Mouse (Mus musculus): ENCODE data around the gene Prkci. TPM values are rescaled to one million over a fixed set of nuclear protein-coding genes. Genes with fewer than 3 reads are reported as not detected.

Gene Prkci
- polyA plus RNA-seq (2012; rRNA removed) (44.9 and 45.5 TPM in 2 replicates), polyA plus RNA-seq (2014; fragmentation: Nextera tagmentation; extraction: Ambion mirVana) (45.3 and 53.4 TPM in 2 replicates)

DNA sequence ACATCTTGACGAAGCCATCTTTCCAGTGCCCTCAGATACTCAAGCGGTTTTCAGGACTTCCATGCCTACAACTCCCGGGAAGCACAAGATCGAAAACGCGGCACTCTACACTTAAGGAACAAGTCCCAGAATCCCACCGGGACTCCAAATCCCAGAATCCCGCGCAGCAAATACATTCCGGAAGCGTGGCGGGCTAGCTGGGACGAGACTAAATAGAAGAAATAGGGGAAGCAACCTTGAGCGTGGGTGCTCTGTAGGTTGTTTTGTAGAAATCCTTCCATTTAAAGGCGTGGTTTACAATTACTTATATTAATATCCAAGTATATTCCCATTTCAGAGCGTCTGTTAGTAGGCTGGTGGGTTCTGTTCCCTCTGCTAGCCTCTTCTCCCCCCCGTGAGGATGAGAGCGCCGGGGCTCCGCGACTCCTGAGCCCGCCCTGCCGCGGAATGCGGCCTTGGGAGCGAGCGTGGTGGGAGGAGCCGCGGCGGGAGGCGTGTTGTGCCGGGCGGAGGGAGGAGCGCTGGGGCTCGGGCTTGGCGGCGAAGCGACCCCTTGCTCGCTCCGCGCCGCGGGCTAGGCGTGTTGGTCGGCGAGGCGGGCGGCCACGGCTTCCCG is at the start of gene Prkci:
TSS of gene Prkci (plus strand) at position 465 of the 616 bp plus-strand sequence.
- peak within 1 kb of the TSS; percentile 85 for H3K9ac ChIP-seq (ENCODE audit: low read depth, low read length, severe bottlenecking)
- ATAC-seq (ENCODE audit: low FRiP score, low read depth) (peak; percentile 98), DNase-seq (ENCODE audit: low spot score) (peak; percentile 98)
- peaks cover 28% of the 10 kb centered on the region for H3K4me1 ChIP-seq (ENCODE audit: control insufficient read depth, insufficient read depth, low read length)
- no peaks in the 10 kb centered on the region for H3K27me3 ChIP-seq (ENCODE audit: control insufficient read depth, insufficient read depth, low read length)
- H3K4me2 ChIP-seq (replicated peaks; ENCODE audit: low read depth, low read length, severe bottlenecking) = peak within 1 kb of the TSS; percentile 72
- no peaks in the 10 kb centered on the region for H3K9me3 ChIP-seq (ENCODE audit: control insufficient read depth, low read length)
- H3K27ac ChIP-seq (replicated peaks; ENCODE audit: low read depth, low read length) = peak within 1 kb of the TSS; percentile 79
- no peaks in the 10 kb centered on the region for H3K36me3 ChIP-seq (ENCODE audit: control insufficient read depth, insufficient read depth, low read length)
- peak within 1 kb of the TSS; percentile 91 for H3K4me3 ChIP-seq (replicated peaks; ENCODE audit: low read length)
- peak; percentile 77; the same call in 1 of the 2 replicates for TF ChIP-seq POLR2A (IDR thresholded peaks at IDR 0.05; ENCODE audit: borderline replicate concordance, extremely low read depth, insufficient read depth, insufficient read length)
- WGBS = under 1% methylated on average over 36 of the region's 50 CpGs

DNA sequence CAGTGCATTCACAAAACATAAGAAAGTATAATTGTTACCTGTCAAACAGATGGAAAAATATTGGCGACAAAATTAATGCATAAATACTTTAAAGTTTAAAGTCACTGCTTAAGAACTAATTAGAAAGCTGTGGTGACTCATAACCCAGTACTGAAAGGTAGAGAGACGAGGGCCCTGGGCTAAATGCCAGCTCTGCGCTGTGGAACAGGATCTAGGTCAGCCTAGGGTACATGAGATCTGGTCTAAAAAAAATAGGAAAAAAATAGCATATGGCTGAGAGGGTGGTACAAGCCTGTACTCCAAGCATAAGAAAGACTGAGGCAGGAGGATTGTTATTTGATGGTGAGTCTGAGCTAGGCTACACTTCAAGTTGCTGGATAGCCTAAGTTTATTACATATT is 43.9 kb upstream of the Prkci start:
- no peak overlapping the region for H3K27ac ChIP-seq (replicated peaks; ENCODE audit: low read depth, low read length)
- no peak for ATAC-seq (ENCODE audit: low FRiP score, low read depth)
- no peak for DNase-seq (ENCODE audit: low spot score)
- no peaks in the 10 kb centered on the region for H3K9me3 ChIP-seq (ENCODE audit: control insufficient read depth, low read length)
- peaks cover 76% of the 10 kb centered on the region for H3K36me3 ChIP-seq (ENCODE audit: control insufficient read depth, insufficient read depth, low read length)
- H3K4me1 ChIP-seq (ENCODE audit: control insufficient read depth, insufficient read depth, low read length) = no peaks in the 10 kb centered on the region
- H3K4me2 ChIP-seq (replicated peaks; ENCODE audit: low read depth, low read length, severe bottlenecking) = no peak overlapping the region
- H3K4me3 ChIP-seq (replicated peaks; ENCODE audit: low read length) = no peak overlapping the region
- no peak overlapping the region for H3K9ac ChIP-seq (ENCODE audit: low read depth, low read length, severe bottlenecking)
- 75% methylated on average over 3 of the region's 3 CpGs for WGBS
- H3K27me3 ChIP-seq (ENCODE audit: control insufficient read depth, insufficient read depth, low read length) = no peaks in the 10 kb centered on the region
- TF ChIP-seq POLR2A (IDR thresholded peaks at IDR 0.05; ENCODE audit: borderline replicate concordance, extremely low read depth, insufficient read depth, insufficient read length) = no peak

DNA sequence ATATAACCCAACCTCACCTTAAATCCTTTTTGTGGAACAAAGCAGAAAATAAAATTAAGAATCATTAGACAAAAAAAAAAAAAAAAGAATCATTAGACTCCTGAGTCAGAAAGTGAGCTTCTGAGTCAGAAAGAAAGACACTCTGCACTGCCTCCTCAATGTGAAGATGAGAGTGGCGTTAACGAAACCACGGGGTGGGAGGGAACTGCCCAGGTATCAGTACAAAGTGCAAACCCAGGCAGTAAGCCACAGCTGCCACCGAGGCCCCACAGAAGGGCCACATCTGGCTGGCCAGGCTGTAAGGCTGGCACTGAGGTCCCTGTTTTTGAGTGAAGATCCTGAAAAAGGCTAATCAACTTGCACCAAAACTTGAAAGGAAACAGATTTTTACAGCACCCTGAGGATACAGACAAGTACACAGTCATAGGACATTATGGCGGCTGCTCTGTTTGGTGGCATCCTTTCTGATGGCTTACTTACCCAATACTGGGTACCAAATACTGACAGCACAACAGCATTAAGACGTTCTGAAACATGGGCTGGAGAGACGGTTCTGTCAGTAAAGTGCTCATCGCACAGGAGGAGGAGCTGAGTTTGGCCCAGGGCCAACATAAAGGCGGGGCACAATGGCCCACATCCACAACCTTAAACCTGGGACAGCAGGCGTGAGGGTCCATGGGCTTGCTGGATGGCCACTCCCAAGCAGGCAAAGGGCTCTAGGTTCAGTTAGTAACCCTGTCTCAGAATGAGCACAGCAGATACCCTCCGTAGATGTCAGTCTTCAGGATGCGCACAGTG is 43.1 kb upstream of the Prkci start:
- no peak overlapping the region for H3K9ac ChIP-seq (ENCODE audit: low read depth, low read length, severe bottlenecking)
- no peak for TF ChIP-seq POLR2A (IDR thresholded peaks at IDR 0.05; ENCODE audit: borderline replicate concordance, extremely low read depth, insufficient read depth, insufficient read length)
- H3K36me3 ChIP-seq (ENCODE audit: control insufficient read depth, insufficient read depth, low read length) = peaks cover 77% of the 10 kb centered on the region
- no peak for DNase-seq (ENCODE audit: low spot score)
- H3K27me3 ChIP-seq (ENCODE audit: control insufficient read depth, insufficient read depth, low read length) = no peaks in the 10 kb centered on the region
- no peak for ATAC-seq (ENCODE audit: low FRiP score, low read depth)
- no peak overlapping the region for H3K27ac ChIP-seq (replicated peaks; ENCODE audit: low read depth, low read length)
- H3K9me3 ChIP-seq (ENCODE audit: control insufficient read depth, low read length) = no peaks in the 10 kb centered on the region
- no peak overlapping the region for H3K4me2 ChIP-seq (replicated peaks; ENCODE audit: low read depth, low read length, severe bottlenecking)
- H3K4me1 ChIP-seq (ENCODE audit: control insufficient read depth, insufficient read depth, low read length) = no peaks in the 10 kb centered on the region
- H3K4me3 ChIP-seq (replicated peaks; ENCODE audit: low read length) = no peak overlapping the region
- WGBS = 88% methylated on average over 12 of the region's 12 CpGs

DNA sequence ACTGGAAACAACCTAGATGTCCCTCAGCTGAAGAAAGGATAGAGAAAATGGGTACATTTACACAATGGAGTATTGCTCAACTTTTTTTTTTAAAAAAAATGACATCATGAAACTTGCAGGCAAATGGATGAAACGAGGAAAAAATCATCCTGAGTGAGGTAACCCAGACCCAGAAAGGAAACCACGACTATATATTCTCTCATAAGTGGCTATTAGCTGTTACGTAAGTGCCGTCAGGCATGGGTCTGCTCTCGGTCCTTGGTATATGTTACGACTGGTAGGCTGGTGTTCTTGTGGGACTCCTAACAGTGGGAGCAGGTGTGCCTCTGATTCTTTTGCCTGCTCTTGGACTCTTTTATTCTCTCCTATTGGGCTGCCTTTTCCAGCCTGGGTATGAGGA is 39.2 kb upstream of the Prkci start:
- Histone ChIP-seq H3K4me2 (replicated peaks; ENCODE audit: low read depth, low read length, severe bottlenecking) (no peak overlapping the region), H3K27ac (replicated peaks; ENCODE audit: low read depth, low read length) (no peak overlapping the region), H3K4me1 (ENCODE audit: control insufficient read depth, insufficient read depth, low read length) (no peaks in the 10 kb centered on the region), H3K27me3 (ENCODE audit: control insufficient read depth, insufficient read depth, low read length) (no peaks in the 10 kb centered on the region), H3K4me3 (replicated peaks; ENCODE audit: low read length) (no peak overlapping the region), H3K36me3 (ENCODE audit: control insufficient read depth, insufficient read depth, low read length) (peaks cover 89% of the 10 kb centered on the region), H3K9me3 (ENCODE audit: control insufficient read depth, low read length) (no peaks in the 10 kb centered on the region), H3K9ac (ENCODE audit: low read depth, low read length, severe bottlenecking) (no peak overlapping the region)
- ATAC-seq (ENCODE audit: low FRiP score, low read depth) (no peak), DNase-seq (ENCODE audit: low spot score) (no peak)
- TF ChIP-seq POLR2A (IDR thresholded peaks at IDR 0.05; ENCODE audit: borderline replicate concordance, extremely low read depth, insufficient read depth, insufficient read length) = no peak
- 89% methylated on average over 6 of the region's 6 CpGs for WGBS

DNA sequence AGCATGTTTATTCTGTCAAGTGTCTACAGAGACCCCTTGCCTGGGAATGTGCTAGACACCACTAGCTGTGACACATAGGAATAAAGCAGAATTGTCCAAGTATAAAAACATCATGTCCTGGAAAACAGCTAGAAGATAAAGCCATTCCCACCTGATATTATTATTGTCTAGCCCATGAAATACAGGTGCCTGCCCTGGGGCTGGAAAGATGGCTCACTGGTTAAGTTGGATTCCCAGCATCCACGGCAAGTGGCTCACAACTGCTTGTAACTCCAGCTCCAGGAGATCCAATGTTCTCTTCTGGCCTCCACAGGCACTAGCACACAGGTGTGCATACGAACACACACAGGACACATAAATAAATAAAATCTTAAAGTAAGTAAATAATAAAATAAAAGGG is 36.8 kb upstream of the Prkci start:
- Histone ChIP-seq H3K4me2 (replicated peaks; ENCODE audit: low read depth, low read length, severe bottlenecking) (no peak overlapping the region), H3K4me1 (ENCODE audit: control insufficient read depth, insufficient read depth, low read length) (no peaks in the 10 kb centered on the region), H3K36me3 (ENCODE audit: control insufficient read depth, insufficient read depth, low read length) (peaks cover 88% of the 10 kb centered on the region), H3K27me3 (ENCODE audit: control insufficient read depth, insufficient read depth, low read length) (no peaks in the 10 kb centered on the region), H3K4me3 (replicated peaks; ENCODE audit: low read length) (no peak overlapping the region), H3K9ac (ENCODE audit: low read depth, low read length, severe bottlenecking) (no peak overlapping the region), H3K27ac (replicated peaks; ENCODE audit: low read depth, low read length) (no peak overlapping the region), H3K9me3 (ENCODE audit: control insufficient read depth, low read length) (no peaks in the 10 kb centered on the region)
- 83% methylated on average over 2 of the region's 2 CpGs for WGBS
- no peak for TF ChIP-seq POLR2A (IDR thresholded peaks at IDR 0.05; ENCODE audit: borderline replicate concordance, extremely low read depth, insufficient read depth, insufficient read length)
- DNase-seq (ENCODE audit: low spot score) (no peak), ATAC-seq (ENCODE audit: low FRiP score, low read depth) (no peak)
